Mouse (Mus musculus) hindbrain, embryonic 12.5 days (tissue): Measurements from ENCODE around the gene Ctss. TPM values are rescaled to one million over a fixed set of nuclear protein-coding genes. Genes with fewer than 3 reads are reported as not detected.

Experiments
- ATAC-seq: fragments of 200-750 bp; cut with Nextera tagmentation; 2 replicates; pipeline ENCODE4 v1.8.0; 2017; ENCODE audit warnings: moderate TSS enrichment; ENCODE audit not compliant: low FRiP score
- H3K27ac ChIP-seq: fragments of 300-500 bp; sonication (generic); 2 replicates; pipeline ENCODE4 v1.5.1; 2016; ENCODE audit warnings: mild to moderate bottlenecking
- H3K27me3 ChIP-seq: fragments of 300-500 bp; sonication (generic); 2 replicates; pipeline ENCODE4 v1.6.1; 2016; ENCODE audit warnings: mild to moderate bottlenecking
- H3K36me3 ChIP-seq: fragments of 300-500 bp; sonication (generic); 2 replicates; pipeline ENCODE4 v1.6.1; 2016; ENCODE audit warnings: mild to moderate bottlenecking
- H3K4me1 ChIP-seq: fragments of 300-500 bp; sonication (generic); 2 replicates; pipeline ENCODE4 v1.6.1; 2016
- H3K4me2 ChIP-seq: fragments of 300-500 bp; sonication (generic); replicated peaks from 2 replicates; pipeline ENCODE4 v1.6.1; 2016; ENCODE audit warnings: mild to moderate bottlenecking
- H3K4me3 ChIP-seq: fragments of 300-500 bp; sonication (generic); 2 replicates; pipeline ENCODE4 v1.5.1; 2016; ENCODE audit warnings: mild to moderate bottlenecking
- H3K9ac ChIP-seq: fragments of 300-500 bp; sonication (generic); 2 replicates; pipeline ENCODE4 v1.6.1; 2016; ENCODE audit warnings: mild to moderate bottlenecking, moderate library complexity
- H3K9me3 ChIP-seq: fragments of 300-500 bp; sonication (generic); replicated peaks from 2 replicates; pipeline ENCODE4 v1.6.1; 2016; ENCODE audit warnings: mild to moderate bottlenecking
- WGBS: fragments of 180-500 bp; shearing (Covaris S2); methylation state at CpG from one replicate; pipeline ENCODE4 v1.1.7; 2016; 5-methylcytosine and 5-hydroxymethylcytosine counted together
- polyA plus RNA-seq: library from polyadenylated mRNA; unstranded; fragments of >200 nt; fragmentation: Nextera tagmentation; extraction: Ambion mirVana; gene quantifications from 2 replicates; pipeline ENCODE4 v1.2.1, GENCODE M21; 2016

Ctss gene
- polyA plus RNA-seq, 1 experiment from 2014 or later, result 12.0 TPM

- H3K36me3 ChIP-seq, result no peaks in the 10 kb centered on the region
- no peak overlapping the region for H3K4me2 ChIP-seq
- H3K27ac ChIP-seq, result no peak overlapping the region
- no peaks in the 10 kb centered on the region for H3K27me3 ChIP-seq
- 90% methylated on average over 3 of the region's 3 CpGs for WGBS
- ATAC-seq, result no peak
- peaks cover 5% of the 10 kb centered on the region; the same call in 1 of the 2 replicates for H3K4me1 ChIP-seq
- H3K9me3 ChIP-seq, result no peaks in the 10 kb centered on the region
- no peak overlapping the region for H3K9ac ChIP-seq
- H3K4me3 ChIP-seq, result no peak overlapping the region
Measured at GRCm38 (mm10) chr3:95516614-95517041, 10.0 kb upstream of the Ctss start.

- H3K27me3 ChIP-seq, result no peaks in the 10 kb centered on the region
- H3K4me3 ChIP-seq, result no peak overlapping the region
- WGBS, result 37% methylated on average over 10 of the region's 10 CpGs
- H3K9ac ChIP-seq, result no peak overlapping the region
- H3K27ac ChIP-seq, result no peak overlapping the region
- H3K4me1 ChIP-seq, result peaks cover 5% of the 10 kb centered on the region; the same call in 1 of the 2 replicates
- H3K9me3 ChIP-seq, result no peaks in the 10 kb centered on the region
- no peak for ATAC-seq
- no peaks in the 10 kb centered on the region for H3K36me3 ChIP-seq
- no peak overlapping the region for H3K4me2 ChIP-seq
Measured at GRCm38 (mm10) chr3:95517493-95517898, 9.1 kb upstream of the Ctss start.

GRCm38 (mm10) chr3:95518891-95519290 lies 7.7 kb upstream of the Ctss start:
- WGBS, result 82% methylated on average over 7 of the region's 7 CpGs
- Histone ChIP-seq H3K36me3 (no peaks in the 10 kb centered on the region), H3K27ac (no peak overlapping the region), H3K4me1 (peaks cover 5% of the 10 kb centered on the region; the same call in 1 of the 2 replicates), H3K4me2 (no peak overlapping the region), H3K27me3 (no peaks in the 10 kb centered on the region), H3K9ac (no peak overlapping the region; the same call in 1 of the 2 replicates), H3K4me3 (no peak overlapping the region), H3K9me3 (no peaks in the 10 kb centered on the region)
- ATAC-seq, result no peak

GRCm38 (mm10) chr3:95519315-95519714 lies 7.3 kb upstream of the Ctss start:
- H3K4me1 ChIP-seq, result peaks cover 5% of the 10 kb centered on the region; the same call in 1 of the 2 replicates
- no peak for ATAC-seq
- H3K36me3 ChIP-seq, result no peaks in the 10 kb centered on the region
- H3K27ac ChIP-seq, result 0 out of 2 replicates have a peak overlapping the region, but pooled peaks have one; percentile 1
- no peaks in the 10 kb centered on the region for H3K9me3 ChIP-seq
- H3K9ac ChIP-seq, result no peak overlapping the region
- 83% methylated on average over 2 of the region's 2 CpGs for WGBS
- no peaks in the 10 kb centered on the region for H3K27me3 ChIP-seq
- no peak overlapping the region for H3K4me3 ChIP-seq
- H3K4me2 ChIP-seq, result no peak overlapping the region

- Histone ChIP-seq H3K27ac (no peak overlapping the region), H3K9ac (no peak overlapping the region), H3K27me3 (no peaks in the 10 kb centered on the region), H3K36me3 (no peaks in the 10 kb centered on the region), H3K4me2 (no peak overlapping the region), H3K4me3 (no peak overlapping the region), H3K4me1 (peaks cover 5% of the 10 kb centered on the region; the same call in 1 of the 2 replicates), H3K9me3 (no peaks in the 10 kb centered on the region)
- no peak for ATAC-seq
- 90% methylated on average over 3 of the region's 3 CpGs for WGBS
Measured at GRCm38 (mm10) chr3:95520100-95520499, 6.5 kb upstream of the Ctss start.

- Histone ChIP-seq H3K9me3 (no peaks in the 10 kb centered on the region), H3K4me3 (no peak overlapping the region), H3K4me2 (no peak overlapping the region), H3K9ac (no peak overlapping the region), H3K36me3 (no peaks in the 10 kb centered on the region), H3K27ac (no peak overlapping the region), H3K4me1 (peaks cover 5% of the 10 kb centered on the region; the same call in 1 of the 2 replicates), H3K27me3 (no peaks in the 10 kb centered on the region)
- ATAC-seq, result no peak
- WGBS, result 90% methylated on average over 10 of the region's 10 CpGs
Measured at GRCm38 (mm10) chr3:95521168-95521567, 5.4 kb upstream of the Ctss start.

- H3K9me3 ChIP-seq, result no peaks in the 10 kb centered on the region
- H3K4me1 ChIP-seq, result no peaks in the 10 kb centered on the region
- 64% methylated on average over 3 of the region's 3 CpGs for WGBS
- no peaks in the 10 kb centered on the region for H3K27me3 ChIP-seq
- no peak overlapping the region for H3K9ac ChIP-seq
- no peak overlapping the region for H3K4me2 ChIP-seq
- peak overlapping the region; percentile 30; the same call in 1 of the 2 replicates for H3K27ac ChIP-seq
- no peak overlapping the region for H3K4me3 ChIP-seq
- H3K36me3 ChIP-seq, result no peaks in the 10 kb centered on the region
- no peak for ATAC-seq
Measured at GRCm38 (mm10) chr3:95523662-95524061, 2.9 kb upstream of the Ctss start.

- ATAC-seq, result no peak
- H3K9ac ChIP-seq, result no peak overlapping the region
- 68% methylated on average over 2 of the region's 2 CpGs for WGBS
- H3K4me3 ChIP-seq, result no peak overlapping the region
- no peak overlapping the region for H3K27ac ChIP-seq
- no peaks in the 10 kb centered on the region for H3K4me1 ChIP-seq
- H3K9me3 ChIP-seq, result no peaks in the 10 kb centered on the region
- H3K36me3 ChIP-seq, result no peaks in the 10 kb centered on the region
- no peaks in the 10 kb centered on the region for H3K27me3 ChIP-seq
- H3K4me2 ChIP-seq, result no peak overlapping the region
Measured at GRCm38 (mm10) chr3:95524673-95525072, 1.9 kb upstream of the Ctss start.

- no peak overlapping the region for H3K4me2 ChIP-seq
- H3K36me3 ChIP-seq, result no peaks in the 10 kb centered on the region
- H3K9me3 ChIP-seq, result no peaks in the 10 kb centered on the region
- no peak overlapping the region for H3K27ac ChIP-seq
- no peak overlapping the region for H3K4me3 ChIP-seq
- H3K27me3 ChIP-seq, result no peaks in the 10 kb centered on the region
- ATAC-seq, result no peak
- no peaks in the 10 kb centered on the region for H3K4me1 ChIP-seq
- H3K9ac ChIP-seq, result no peak overlapping the region
Measured at GRCm38 (mm10) chr3:95526111-95526510, 475 bp upstream of the Ctss start.

GRCm38 (mm10) chr3:95529814-95530213 lies 3.2 kb downstream of the Ctss start:
- Histone ChIP-seq H3K9me3 (no peaks in the 10 kb centered on the region), H3K27ac (no peak overlapping the region), H3K9ac (no peak overlapping the region), H3K27me3 (no peaks in the 10 kb centered on the region), H3K36me3 (no peaks in the 10 kb centered on the region), H3K4me1 (no peaks in the 10 kb centered on the region), H3K4me2 (no peak overlapping the region), H3K4me3 (no peak overlapping the region)
- ATAC-seq, result no peak
- 88% methylated on average over 6 of the region's 6 CpGs for WGBS

- no peaks in the 10 kb centered on the region for H3K9me3 ChIP-seq
- no peaks in the 10 kb centered on the region for H3K4me1 ChIP-seq
- H3K27ac ChIP-seq, result no peak overlapping the region
- H3K4me2 ChIP-seq, result no peak overlapping the region
- no peaks in the 10 kb centered on the region for H3K27me3 ChIP-seq
- ATAC-seq, result no peak
- 91% methylated on average over 1 of the region's 1 CpGs for WGBS
- no peaks in the 10 kb centered on the region for H3K36me3 ChIP-seq
- H3K4me3 ChIP-seq, result no peak overlapping the region
- no peak overlapping the region for H3K9ac ChIP-seq
Measured at GRCm38 (mm10) chr3:95531025-95531424, 4.4 kb downstream of the Ctss start.

GRCm38 (mm10) chr3:95533364-95533763 lies 6.8 kb downstream of the Ctss start:
- Histone ChIP-seq H3K4me3 (no peak overlapping the region), H3K4me2 (no peak overlapping the region), H3K27me3 (no peaks in the 10 kb centered on the region), H3K9ac (no peak overlapping the region), H3K4me1 (no peaks in the 10 kb centered on the region), H3K9me3 (no peaks in the 10 kb centered on the region), H3K36me3 (no peaks in the 10 kb centered on the region), H3K27ac (no peak overlapping the region)
- WGBS, result 92% methylated on average over 5 of the region's 5 CpGs
- no peak for ATAC-seq

GRCm38 (mm10) chr3:95534927-95535326 lies 8.3 kb downstream of the Ctss start:
- H3K27me3 ChIP-seq, result no peaks in the 10 kb centered on the region
- ATAC-seq, result no peak
- H3K4me3 ChIP-seq, result no peak overlapping the region
- no peak overlapping the region for H3K27ac ChIP-seq
- H3K4me1 ChIP-seq, result no peaks in the 10 kb centered on the region
- no peak overlapping the region for H3K4me2 ChIP-seq
- no peak overlapping the region for H3K9ac ChIP-seq
- no peaks in the 10 kb centered on the region for H3K36me3 ChIP-seq
- H3K9me3 ChIP-seq, result no peaks in the 10 kb centered on the region
- 92% methylated on average over 1 of the region's 1 CpGs for WGBS
